Mouse (Mus musculus) Patski (cell line): ENCODE measurements at regions not wholly inside any gene's neighbourhood (a gene's known extent, or its start where the extent isn't known, plus 50 kb on each side); places are given as distances from the start of the nearest gene placed in this dataset.

ENCODE experiments used
- ATAC-seq: fragments of 100-300 bp; one replicate; pipeline ENCODE4 v1.8.0; 2021
- CTCF ChIA-PET: fragments of 350-600 bp; sonication (Branson Sonifier 250); formaldehyde crosslinking; loops from one replicate; lab custom pipeline; 2022; ENCODE audit warnings: inconsistent platforms; lab: Charles Lee
- POLR2A ChIA-PET: fragments of 350-600 bp; sonication (Branson Sonifier 250); formaldehyde crosslinking; loops from one replicate; lab custom pipeline; 2022; ENCODE audit warnings: antibody characterized with exemption, inconsistent platforms; lab: Charles Lee
- DNase-seq: peaks from one replicate; pipeline ENCODE4 v3.0.0-alpha.2; 2011; ENCODE audit warnings: low read depth, low spot score
- H3K27me3 ChIP-seq: fragments of 371-371 bp; one replicate; pipeline ENCODE4 v1.5.1; 2021
- CTCF ChIP-seq: fragments of 100-300 bp; IDR thresholded peaks from one replicate; pipeline ENCODE4 v1.5.1; 2021
- in situ Hi-C: fragments of 300-500 bp; cut with MboI; formaldehyde crosslinking; loops from 3 replicates; pipeline ENCODE4 v1.11.1; 2018; ENCODE audit warnings: low pct_unique_long_range_greater_than_20kb, mixed read lengths

DNA sequence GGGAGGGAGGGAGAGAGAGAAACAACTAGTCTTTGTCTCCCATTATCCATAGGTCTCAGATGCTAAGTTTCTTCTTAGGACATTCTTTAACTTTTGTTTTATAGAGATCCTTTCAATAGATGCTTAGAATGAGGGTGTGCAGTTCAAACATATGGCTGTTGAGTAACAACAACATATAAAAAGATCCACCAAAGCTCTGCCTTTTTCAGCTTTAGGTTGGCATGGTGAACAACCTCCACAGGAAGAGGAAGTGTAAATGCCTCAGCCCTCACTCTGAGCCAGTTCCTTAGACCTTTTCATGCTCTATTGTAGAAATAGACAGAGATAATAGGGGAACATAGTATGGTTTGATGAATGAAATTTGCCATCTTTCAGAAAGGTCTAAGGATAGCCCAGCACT lies 326.0 kb downstream of the Fam84a start:
- in situ Hi-C loops: no loop called here
- ChIA-PET CTCF (no interaction called here), POLR2A (no interaction called here)
- DNase-seq (no peak), ATAC-seq (no peak)
- TF ChIP-seq CTCF: no peak
- H3K27me3 ChIP-seq: no peaks in the 10 kb centered on the region

DNA sequence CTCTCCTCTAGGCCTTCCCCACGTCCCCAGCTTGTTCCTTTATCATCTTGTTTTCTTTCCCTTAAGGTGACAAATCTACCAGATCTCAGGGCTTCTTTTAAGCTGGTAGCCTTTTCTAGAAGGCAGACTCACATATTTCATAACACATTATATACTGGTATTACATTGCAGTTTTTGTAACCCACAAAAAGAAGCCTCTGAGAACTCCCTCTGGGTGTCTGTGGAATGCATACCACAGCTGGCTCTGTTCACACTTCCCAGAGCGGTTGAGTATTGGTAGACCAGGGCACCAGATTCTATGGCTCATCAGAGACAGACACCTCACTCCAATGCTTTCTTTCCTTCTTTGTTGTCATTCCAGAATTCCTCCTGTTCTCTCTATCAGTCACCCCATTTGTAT lies 336.4 kb downstream of the Fam84a start:
- ChIA-PET CTCF (no interaction called here), POLR2A (no interaction called here)
- DNase-seq (no peak), ATAC-seq (no peak)
- in situ Hi-C loops: no loop called here
- no peak for TF ChIP-seq CTCF
- no peaks in the 10 kb centered on the region for H3K27me3 ChIP-seq

DNA sequence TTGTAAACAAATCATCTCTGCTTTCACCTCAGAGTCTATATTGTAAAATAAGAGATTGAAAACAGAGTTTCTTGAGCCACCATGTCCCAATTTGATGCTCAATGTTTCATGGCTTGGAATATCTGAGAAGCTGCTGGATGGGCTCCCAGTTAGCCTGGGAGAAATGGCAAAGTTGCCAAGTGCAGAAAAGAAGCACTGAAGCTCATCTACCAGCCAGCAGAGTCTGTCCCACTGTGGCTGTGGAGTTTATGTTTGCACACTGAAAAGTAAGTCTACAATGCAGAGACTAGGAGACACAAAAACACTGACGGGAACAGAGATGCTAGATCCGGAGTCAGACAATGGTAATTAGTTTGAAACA lies 341.7 kb downstream of the Fam84a start:
- ATAC-seq: no peak
- no peak for TF ChIP-seq CTCF
- POLR2A ChIA-PET: no interaction called here
- in situ Hi-C loops: no loop called here
- H3K27me3 ChIP-seq: no peaks in the 10 kb centered on the region
- DNase-seq: no peak
- CTCF ChIA-PET: no interaction called here

DNA sequence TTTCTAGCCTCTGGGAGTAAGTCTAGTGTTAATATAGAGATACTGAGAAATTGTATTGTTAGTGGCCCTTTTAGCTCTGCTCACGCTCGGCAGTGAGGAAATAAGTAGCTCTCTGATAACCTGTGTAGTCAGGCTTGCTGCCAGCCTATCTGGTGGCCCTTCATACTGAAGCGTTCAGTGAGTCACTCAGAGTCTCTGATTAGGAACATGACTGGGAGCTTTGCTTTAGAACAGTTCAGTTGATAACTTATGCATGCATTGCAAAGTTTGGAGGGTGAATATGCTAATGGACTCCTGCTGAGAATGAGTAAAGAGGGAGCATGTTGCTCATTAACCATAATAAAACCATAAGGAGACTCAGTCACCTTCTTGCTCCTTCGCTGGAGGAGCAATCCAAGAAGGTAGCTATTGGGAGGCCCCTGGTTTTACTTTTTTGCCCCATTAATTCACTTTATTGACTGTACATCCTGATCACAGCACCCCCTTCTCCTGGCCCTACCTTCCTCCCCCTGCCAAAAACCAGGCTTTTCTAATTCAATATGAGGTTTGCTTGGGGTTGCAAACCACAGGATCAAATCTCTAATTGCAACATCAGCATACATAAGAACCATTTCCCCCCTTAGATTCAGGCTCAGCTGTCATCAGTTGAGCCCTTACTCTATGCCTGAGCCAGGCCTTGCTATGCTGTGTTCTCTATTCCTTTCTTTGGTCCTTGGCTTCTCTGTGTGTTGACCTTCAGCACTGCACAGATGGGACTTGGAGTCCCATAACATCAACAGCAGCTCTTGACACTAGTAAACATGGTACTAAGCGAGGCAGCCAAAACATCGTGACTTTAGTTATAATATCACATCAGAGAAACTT lies 342.3 kb downstream of the Fam84a start:
- DNase-seq: no peak
- POLR2A ChIA-PET: no interaction called here
- no peak for TF ChIP-seq CTCF
- in situ Hi-C loops: no loop called here
- no peak for ATAC-seq
- H3K27me3 ChIP-seq: no peaks in the 10 kb centered on the region
- CTCF ChIA-PET: no interaction called here

DNA sequence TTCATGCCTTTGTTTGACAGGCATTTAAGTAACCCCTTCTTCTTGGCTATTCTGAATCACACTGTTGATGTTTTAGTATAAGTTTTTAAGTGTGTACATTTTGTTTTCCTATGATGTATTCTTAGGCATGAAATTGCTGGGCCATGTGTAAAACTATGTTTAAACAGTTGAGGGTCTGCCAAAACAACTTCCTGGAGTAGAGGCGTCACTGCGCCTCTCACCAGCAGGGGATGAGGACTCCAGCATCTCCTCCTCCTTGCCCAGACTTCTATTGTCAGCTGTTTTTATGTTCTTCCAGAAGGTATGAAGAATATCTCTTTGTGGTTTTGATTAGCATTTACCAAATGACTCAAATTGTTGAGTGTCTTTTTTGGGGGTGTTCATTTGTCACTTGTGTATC lies 372.1 kb downstream of the Fam84a start:
- in situ Hi-C loops: no loop called here
- CTCF ChIA-PET: no interaction called here
- ATAC-seq (no peak), DNase-seq (no peak)
- POLR2A ChIA-PET: no interaction called here
- no peak for TF ChIP-seq CTCF
- no peaks in the 10 kb centered on the region for H3K27me3 ChIP-seq

DNA sequence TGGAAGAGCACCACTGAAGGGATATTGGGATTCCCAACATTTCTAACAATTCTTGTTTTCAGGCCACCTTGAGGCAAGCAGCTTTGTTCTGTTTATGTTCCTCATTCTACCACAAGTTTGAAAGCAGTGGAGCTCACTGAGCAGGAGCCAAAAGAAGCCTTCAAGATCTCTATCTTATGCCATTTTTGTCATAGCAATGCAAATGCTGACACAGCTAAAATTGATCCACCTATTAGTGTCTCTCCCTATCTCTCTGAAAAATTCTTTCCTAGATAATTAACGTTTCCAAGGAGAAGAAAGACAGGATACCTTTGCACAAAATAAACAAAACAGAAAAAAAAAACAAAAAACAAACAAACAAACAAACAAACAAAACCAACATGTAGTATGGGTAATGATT lies 375.2 kb downstream of the Fam84a start:
- POLR2A ChIA-PET: no interaction called here
- TF ChIP-seq CTCF: no peak
- no peaks in the 10 kb centered on the region for H3K27me3 ChIP-seq
- CTCF ChIA-PET: no interaction called here
- ATAC-seq (no peak), DNase-seq (no peak)
- in situ Hi-C loops: no loop called here

DNA sequence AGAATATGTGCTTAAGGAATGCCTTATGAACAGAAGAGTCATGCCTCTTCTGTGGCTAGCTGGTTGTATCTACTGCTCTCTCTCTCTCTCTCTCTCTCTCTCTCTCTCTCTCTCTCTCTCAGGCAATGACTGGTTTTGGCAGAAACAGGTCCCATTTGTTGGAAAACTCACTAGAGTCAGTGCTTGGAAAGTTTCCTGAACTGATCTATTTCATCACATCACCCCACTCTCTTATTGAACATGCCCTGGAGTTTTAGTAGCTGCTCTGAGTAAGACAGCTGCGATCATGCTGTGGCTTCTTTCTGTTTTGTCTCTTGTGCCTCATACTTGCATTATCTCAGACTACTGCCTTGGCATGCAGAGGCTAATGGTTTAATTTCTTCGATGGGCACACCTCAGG lies 382.2 kb downstream of the Fam84a start:
- no peak for TF ChIP-seq CTCF
- DNase-seq (no peak), ATAC-seq (no peak)
- ChIA-PET CTCF (no interaction called here), POLR2A (no interaction called here)
- H3K27me3 ChIP-seq: no peaks in the 10 kb centered on the region
- in situ Hi-C loops: no loop called here

DNA sequence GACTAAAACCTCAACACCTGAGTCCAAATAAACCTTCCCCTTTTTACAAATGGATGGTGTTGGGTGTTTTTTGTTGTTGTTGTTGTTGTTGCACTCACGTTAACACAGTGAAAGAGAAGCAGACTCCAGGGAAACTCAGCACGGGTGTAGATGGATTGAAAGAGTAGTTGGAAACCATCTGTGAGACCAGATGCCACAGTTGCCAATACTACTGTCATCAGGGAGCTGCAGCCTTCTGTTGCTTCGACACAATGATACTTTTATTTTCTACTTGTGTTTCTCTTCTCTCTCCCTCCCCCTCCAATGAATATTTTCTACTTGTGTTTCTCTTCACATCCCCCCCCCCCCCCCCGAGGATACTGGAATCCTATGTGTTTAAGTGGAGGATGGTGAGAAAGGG lies 382.7 kb downstream of the Fam84a start:
- no peak for DNase-seq
- no peaks in the 10 kb centered on the region for H3K27me3 ChIP-seq
- in situ Hi-C loops: no loop called here
- POLR2A ChIA-PET: no interaction called here
- ATAC-seq: no peak
- CTCF ChIA-PET: no interaction called here
- TF ChIP-seq CTCF: no peak

DNA sequence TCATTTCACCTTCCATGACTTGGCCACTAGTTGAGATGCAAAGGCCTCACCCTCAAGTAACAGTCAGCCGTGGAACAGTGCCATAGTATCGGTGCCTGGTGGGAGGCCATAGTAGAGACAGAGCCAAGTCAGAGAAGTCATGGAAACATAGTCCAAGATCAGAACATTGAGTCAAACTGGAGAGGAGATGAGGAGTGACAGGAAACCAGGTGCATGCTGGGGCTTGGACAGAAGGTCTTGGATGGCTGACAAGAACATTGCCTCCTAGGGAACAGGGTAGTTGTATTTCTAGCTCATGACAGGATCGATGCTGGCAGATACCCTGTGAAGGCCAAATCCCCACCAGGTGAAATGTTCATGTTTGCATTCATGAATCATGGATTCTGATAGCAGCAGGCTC lies 385.4 kb downstream of the Fam84a start:
- no peaks in the 10 kb centered on the region for H3K27me3 ChIP-seq
- POLR2A ChIA-PET: no interaction called here
- DNase-seq (no peak), ATAC-seq (no peak)
- CTCF ChIA-PET: no interaction called here
- no peak for TF ChIP-seq CTCF
- in situ Hi-C loops: no loop called here

DNA sequence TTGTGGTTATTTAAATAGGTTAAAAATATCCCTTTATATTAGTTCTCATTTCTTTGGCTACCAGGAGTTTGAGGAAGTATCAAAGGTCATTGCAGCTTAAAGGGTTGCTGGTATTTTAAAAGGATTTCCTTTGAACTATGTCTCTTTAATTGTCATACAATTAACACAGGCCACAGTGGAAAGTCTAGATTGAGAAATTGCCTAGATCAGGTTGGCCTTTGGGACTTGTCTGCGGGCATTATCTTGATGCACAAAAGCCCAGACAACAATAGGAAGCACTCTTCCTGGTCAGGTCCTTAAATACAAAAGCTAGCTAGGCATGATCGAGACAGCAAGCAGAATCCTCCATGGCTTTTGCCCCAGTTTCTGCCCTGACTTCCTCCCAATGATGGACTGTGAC lies 398.0 kb downstream of the Fam84a start:
- DNase-seq (no peak), ATAC-seq (no peak)
- in situ Hi-C loops: no loop called here
- ChIA-PET CTCF (no interaction called here), POLR2A (no interaction called here)
- no peaks in the 10 kb centered on the region for H3K27me3 ChIP-seq
- no peak for TF ChIP-seq CTCF

DNA sequence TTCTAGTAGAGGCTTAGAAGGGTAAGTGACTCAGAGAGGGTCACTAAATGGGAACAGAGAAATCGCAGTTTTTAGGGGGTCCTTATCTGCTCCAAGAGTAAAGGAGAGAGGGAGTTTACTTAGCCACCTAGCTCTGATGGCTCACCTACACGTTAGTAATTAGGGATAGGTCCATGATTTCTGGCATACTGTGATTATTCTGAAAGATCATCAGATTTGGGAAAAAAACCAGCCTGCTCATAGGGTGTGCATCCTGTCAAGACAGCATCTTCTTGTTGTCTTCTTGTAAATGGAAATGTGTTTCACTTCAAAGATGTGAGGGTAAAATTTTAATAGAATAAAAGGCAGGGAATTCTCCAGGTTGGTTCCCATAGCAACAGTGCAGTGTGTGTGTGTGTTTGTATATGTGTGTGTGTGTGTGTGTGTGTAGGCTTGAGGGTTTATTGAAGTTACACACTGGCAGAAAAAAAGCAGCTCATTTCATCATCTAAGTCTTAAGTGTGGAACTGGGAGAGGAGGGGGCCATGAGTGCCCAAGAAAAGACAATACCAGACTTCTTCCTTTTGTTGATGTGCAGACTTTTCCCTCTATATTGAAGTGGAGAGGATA lies 407.4 kb downstream of the Fam84a start:
- H3K27me3 ChIP-seq: peaks cover 9% of the 10 kb centered on the region
- in situ Hi-C loops: no loop called here
- no peak for DNase-seq
- CTCF ChIA-PET: no interaction called here
- POLR2A ChIA-PET: no interaction called here
- TF ChIP-seq CTCF: no peak
- no peak for ATAC-seq
